Mouse (Mus musculus): ENCODE measurements at regions not wholly inside any gene's neighbourhood (a gene's known extent, or its start where the extent isn't known, plus 50 kb on each side); places are given as distances from the start of the nearest gene placed in this dataset.
A peak's percentile ranks its signal among the peaks of the same experiment; 100 is the strongest.

DNA sequence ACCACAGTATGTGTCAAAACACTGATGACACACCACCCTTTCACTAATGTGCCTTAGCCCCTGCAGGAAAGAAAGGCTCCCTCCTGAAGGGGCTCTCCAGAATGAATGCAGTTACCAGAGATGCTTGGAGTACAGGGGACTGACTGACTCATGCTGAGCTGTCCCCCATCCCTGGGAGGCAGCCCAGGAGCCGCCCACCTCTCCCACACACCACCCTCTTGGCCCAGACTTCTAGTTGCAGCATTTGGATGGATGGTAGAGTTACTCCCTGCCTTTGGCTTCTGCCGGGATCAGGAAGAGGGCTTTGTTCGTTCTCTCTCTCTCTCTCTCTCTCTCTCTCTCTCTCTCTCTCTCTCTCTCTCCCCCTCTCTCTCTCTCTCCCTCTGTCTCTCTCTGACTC, 53.4 kb upstream of the Jun start:
- no peak for DNase-seq

DNA sequence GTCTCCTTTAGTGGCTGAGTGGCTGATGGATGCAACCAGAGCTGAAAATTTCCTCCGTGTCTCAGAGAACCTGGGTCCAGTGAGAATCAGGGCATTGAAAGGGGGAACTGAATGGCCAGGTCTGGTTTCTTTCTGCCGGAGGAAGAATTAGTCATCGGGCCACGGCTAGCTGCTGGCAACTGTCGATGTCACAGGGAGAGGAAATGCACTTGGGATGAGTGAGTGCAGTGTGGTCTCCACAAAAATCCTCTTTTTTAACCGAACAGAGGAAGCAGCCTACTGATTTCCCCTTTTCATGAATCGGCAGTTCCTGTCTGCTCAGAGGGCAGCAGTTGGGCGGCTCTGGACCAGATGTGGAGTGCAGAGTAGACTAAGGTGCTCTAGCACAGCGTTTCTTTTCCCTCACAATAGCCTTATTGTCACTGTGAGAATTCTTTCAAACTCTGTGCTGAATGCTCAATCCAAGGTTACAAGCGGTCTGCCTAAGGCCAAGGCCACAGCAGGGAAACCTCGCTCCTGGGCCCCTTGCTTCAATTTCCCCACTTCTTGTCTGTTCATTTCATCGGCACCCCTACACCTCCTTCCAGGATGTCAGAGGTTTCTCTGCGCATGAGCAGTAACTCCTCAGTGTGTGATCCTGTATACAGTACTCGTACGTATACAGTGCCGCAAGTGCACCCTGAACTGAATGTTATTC, 54.1 kb upstream of the Jun start:
- DNase-seq = peak; percentile 42

DNA sequence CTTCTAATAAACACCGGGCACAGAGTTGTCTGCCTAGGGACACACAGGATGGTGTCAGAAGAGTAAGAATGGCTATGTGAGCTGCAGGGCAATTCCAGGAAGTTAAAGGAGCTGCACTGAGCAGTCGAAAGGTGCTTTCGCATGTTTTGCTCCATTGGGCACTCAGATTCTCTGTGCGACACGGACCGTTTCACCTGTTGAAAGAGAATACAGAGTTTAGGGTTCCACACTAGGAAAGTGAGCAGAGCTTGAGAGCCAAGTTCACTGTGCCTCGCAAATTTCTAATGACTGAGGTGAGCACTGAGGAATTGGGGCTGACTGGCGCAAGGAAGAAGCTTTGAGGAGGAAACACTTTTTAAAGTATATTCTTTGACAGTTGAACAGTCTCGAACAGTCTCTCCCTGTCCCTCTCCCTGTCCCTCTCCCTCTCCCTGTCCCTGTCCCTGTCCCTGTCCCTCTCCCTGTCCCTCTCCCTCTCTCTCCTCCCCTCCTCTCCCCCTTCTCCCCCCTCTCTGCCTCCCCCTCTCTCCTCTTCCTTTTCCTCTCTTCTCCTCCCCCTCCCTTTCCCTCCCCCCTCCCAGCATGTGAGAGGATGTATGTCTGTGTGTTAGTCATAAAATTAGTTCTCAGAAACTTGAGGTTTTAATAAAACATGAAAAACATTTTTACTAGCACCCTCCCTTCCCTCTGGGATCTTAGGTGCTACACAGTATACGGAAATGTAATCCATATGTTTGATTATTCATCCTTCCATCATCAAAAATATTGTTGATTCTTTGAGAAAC, 55.1 kb upstream of the Jun start:
- DNase-seq = no peak

DNA sequence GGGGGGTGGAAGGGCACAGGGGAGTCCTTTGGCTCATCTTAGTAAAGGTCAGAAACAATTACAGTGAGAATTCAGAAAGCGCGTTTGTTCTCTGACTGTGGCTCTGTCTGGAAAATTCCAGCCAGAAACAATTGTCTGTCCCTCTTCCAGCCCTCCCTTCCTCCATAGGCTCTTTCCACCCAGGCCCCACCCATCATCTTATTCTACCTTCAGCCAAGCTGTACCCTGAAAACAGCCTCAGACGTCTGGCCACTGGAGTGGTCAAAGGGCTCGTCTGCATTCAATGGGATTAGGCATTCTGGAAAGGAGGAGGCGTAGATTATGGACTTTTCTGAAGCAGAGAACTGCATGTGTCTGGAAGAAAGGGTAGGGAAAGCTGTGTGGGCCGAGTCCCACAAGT, 56.8 kb upstream of the Jun start:
- no peak for DNase-seq

DNA sequence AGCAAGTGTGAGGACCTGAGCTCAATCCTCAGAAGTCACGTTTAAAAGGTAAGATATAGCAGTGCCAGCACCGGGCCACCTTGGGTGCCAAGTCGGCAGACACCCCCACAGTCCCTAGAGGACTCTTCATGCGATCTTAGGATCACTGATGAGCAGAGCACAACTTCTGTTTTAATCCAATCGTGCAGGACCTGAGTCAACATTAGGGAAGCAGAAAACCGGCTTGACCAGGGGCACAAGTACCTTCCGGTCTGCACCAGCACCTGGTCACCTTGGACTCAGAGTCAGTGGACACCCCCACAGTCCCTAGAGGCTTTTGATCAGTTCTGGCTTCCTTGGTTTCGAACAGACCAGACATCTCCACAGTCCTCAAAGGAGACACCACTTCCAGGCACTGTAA, 58.8 kb upstream of the Jun start:
- DNase-seq = no peak

DNA sequence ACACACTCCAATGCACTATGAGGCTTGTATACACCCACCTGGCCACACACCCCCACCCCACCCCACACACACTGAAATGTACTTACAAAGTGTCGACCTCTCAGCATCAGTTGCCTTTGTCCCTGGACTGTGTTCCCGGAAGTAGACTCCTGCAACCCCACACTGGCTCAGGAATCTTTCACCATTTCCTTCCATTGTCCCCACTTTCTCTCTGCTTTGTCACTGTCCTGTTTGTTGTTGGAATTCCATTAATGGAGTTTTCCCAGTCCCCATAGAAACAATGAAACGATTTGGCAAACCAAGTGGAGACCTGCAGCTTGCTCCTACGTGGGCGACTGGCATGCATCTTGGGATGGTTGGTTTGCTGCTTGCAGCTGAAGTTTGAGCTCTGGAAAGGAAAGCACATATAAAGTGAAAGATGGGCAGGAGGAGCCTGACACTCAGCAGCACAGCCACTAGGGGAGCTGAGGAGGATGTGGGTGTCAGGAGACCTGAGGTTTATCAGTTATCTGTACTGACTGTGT, 65.2 kb upstream of the Jun start:
- peak; percentile 31 for DNase-seq

DNA sequence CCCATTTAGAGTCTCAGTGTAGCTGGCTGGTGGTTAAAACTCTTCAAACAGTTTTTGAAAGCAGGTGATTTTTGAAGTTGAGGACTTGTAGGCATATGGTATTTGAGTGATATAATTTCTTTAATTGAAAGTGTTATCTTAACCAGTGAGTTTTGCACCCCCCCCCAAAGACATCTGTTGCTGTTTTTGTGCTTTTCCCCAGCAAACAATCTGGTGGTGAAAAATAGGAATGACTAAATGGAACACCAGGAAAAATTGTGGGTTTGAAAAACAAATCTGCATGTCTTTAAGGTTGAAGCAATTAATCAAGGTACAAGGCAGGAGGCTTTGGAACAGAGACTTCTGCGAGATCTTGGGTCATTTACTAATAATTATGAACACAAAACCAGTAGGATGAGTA, 68.9 kb upstream of the Jun start:
- DNase-seq = no peak

DNA sequence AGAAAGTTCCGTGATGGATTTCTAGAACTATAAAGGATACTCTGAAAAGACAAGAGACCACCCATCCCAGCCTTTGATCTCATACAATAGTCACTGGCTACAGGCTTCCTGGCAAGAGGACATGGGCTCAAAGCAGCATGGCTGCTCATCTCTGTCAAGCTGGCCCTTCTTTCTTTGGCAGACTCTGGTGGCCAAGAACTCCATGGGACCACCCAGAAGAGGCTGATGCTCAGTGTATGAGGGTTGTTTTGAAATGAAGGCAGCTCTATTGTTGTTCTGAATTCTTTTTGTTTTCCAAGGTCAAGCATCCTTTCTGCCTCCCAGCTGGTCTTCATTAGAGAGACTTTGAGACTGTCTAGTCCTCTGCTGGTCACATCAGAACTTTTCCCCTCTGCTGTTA, 73.3 kb upstream of the Jun start:
- no peak for DNase-seq

DNA sequence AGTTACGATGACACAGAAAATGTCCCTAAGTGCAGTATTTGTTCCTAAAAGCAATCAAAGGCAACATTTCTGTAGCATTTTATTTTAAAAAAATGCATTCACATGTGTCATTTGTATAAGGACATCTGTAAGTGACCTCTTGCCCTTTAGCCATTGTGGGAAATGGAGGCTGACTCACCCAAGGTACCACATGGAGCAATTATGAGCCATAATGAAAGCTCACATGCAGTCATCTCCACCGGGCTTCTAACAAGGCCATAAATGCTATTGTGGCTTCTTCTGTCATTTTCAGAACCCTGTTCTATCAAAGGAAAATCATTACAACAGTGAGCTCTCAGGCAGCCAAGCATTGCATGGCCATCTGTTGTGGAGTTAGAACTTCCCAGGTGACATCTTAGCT, 75.9 kb upstream of the Jun start:
- no peak for DNase-seq

DNA sequence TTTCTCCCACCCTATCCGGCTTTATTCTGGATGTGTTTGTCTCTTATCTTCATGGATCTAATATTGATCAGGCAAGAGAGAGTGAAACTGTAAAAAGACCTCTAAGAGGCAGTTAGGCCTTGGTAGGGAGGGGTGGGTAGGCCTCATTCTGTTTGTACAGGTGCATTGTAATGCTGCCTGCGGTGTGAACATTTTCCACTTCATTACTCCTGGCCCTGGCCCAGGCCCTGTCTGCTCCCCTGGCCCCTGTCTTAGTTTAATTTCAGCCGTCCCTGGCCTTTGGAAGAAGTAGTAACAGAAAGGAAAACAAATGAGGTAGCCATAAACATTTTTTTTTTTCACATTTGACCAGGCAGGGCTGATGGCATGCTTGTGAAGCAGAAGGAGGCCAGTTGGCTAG, 81.8 kb upstream of the Jun start:
- DNase-seq = no peak

DNA sequence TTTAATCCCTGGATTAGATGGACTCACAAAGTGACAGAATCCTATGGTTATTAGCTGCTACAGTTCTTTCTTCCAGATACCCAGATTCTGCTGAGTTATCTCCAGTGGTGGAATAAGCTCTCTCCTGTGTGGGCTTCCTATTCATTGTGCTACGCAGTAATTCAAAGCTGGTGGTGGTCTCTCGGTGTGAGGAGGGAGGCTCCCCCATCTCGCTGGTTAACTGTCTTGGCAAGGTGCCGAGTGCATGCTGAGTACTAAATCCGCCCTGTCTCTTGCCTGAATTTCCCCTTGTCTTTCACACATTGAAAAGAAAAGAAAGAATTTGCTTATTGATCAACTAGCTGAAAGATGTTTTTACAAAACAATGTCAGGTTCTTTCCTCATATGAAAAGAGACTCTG, 82.6 kb upstream of the Jun start:
- DNase-seq = no peak

DNA sequence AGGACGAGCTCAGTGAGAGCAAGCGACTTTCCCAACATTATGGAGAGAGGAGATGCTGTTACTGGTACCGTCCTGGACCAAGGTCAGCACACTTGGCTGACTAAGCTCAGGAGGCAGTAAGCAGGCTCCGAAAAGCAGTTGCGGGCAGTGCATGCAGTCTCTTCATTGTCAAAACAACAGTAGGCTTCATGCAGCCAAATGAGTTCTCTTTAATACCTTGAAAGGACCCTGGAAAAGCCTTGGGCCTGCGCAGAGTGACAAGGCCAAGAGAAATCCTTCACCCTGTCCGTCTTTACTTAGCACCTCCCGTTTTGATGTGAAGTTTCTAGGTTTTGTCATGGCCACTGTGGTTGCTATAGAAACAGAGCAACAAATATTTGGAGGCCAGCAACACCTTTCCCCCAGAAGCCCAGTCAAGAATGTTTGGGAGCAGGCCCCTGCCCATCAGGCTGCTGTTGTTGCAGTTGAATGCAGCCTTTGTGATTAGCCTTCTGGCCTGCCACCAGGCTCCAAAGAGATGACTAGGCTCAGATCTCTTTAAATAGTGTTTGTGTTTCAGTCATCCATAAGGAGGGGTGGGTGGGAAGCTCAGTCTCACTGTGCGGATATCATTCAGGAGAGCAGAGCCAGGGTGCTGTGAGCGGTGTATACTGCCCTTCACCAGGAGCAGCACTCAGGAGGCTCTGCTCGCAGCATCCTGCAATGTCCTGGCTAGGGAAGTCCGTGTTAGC, 85.6 kb upstream of the Jun start:
- DNase-seq = no peak

DNA sequence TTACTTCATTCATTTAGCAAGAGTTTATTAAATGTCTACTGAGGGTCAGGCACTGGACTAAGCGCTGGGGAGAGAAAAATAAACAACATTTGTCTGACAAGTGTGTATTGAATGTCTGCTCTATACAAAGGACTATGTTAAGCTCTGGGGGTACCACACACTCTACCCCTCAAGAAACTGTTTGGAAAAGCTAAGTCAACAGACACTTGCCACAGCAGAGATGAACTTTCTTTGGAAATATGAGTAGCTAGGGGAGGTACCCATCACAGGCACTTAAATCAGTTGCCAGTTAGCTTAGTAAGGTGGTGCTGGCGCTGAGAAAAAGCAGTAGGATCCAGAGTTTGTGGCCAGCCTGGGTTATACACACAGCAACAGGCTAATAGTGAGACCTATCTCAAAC, 86.7 kb upstream of the Jun start:
- no peak for DNase-seq

DNA sequence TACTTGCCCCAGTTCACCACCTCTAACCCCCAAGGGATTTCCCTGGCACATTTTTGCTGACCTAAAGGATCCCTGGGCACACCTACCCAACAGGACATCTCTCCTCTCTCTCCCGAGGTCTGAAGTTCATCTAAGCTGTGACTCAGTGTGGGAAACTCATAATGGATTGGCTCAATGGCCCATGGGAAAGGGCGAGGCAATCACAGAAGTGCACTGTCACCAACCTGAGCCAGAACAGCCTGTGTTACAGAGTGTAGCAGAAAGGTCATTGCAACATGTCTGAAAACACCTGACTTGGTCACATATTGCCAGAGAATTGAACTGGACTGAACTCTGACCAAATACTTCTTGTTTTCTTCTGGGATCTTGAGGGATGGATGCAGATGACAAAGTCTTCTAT, 89.2 kb upstream of the Jun start:
- no peak for DNase-seq

DNA sequence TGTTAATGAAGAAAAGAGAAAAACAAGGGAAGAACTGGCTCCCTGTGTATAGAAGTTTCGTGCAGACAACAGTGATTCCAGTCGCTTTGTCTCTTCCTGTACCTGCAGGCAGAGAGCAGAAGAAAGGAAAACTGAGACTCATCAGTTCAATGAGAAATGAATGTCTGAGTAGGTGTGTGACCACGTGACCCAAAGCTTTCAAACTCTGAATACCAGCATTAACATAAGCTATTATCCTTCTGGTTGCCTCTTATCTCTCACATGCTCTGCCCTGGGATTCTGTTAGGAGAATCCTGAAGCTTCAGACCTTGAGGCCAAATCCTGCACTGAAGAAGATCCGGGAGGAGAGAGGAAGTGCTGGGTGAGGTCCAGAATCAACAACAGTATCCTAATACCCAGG, 91.1 kb upstream of the Jun start:
- DNase-seq = no peak

DNA sequence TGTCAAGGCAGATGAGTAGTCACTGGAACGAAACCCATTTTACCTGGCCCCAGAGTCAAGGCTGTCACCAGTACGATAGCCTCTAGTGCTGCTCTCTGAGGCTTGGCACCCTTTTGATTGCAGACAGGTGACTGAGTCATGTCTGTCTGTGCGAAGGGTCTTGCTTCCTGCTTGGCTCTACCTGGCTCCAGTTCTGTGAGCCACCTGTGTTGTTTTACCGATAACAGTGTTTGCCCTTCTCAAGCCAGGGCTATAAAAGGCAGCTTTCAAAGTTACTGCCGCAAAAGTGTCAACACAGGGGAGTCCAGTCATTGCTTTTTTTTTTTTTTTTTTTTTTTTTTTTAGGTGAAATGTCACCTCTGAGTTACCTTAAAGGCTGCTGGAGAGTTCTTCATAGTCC, 91.6 kb upstream of the Jun start:
- DNase-seq = no peak

DNA sequence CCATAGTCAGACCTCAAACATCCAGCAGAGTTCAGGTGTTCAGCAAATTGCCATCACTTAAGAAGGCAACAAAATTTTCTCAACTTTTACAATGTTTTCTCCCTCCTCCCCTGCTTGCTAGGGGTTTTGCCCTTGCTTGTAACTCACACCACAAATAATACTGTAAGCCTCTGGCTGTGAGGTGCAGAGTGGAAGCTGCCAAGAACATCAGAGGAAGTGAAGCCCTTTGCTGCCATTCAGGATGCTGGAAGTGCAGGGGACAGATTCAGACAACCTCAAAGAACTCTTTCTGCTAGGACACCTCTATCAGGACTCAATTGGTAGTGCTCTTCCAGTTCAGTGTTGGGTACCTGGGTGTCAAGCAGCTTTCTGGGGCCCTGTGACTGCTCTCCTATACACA, 92.4 kb upstream of the Jun start:
- DNase-seq = no peak

DNA sequence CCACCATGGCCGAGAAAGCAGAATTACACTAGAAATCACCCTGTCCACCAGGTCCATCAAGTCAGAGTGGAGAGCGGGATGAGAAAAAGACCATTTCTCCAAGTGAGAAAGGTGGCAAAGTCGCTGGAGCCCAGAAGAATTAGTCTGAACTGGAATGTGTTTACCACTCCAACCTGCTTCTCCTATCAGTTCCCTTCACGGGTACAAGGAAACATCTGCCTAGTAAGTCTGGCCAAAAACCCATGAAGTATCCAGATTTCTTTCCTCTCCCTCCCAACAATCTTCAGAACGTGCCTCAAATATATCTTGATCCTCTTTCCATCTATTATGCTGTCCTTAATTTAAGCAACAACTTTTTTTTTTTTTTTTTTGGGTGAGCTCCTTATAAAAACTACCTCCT, 94.2 kb upstream of the Jun start:
- no peak for DNase-seq

DNA sequence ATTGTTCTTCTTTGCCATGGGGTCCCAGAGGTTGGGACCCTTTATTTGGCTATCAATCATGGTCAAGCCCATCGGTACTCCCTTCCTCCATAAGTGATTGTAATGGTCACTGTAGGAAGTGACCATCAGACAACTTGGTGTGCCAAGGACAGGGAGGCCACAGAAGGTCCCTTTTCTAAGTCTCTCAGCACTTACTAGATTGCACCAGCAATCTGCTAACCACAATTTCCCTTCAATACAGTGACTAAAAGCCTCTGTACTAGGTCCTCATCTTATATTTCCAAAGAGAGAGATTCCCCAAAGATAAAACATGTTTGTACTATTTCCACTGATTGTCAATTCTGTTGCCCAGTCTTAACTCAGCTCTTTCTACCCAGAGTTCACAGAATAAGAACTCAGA, 96.6 kb upstream of the Jun start:
- no peak for DNase-seq

DNA sequence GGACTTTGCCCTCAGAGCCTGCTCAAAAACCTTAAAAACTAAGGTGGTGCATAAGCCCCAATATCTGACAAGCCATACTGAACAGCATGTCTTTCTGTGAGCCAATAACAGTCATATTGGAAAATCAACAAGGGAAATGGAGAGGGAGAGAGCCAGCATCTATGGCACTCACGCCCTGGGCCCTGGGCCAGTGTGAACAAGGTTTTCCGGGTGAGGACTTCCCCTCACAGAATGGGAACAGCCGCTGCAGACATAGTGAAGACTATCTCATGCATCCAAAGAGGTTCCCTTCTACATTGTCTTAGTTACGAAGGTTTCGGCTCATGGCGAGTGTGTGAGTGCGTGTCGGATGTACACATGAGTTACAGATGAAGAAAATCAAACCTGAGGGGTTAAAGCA, 99.7 kb upstream of the Jun start:
- DNase-seq = peak; percentile 40

DNA sequence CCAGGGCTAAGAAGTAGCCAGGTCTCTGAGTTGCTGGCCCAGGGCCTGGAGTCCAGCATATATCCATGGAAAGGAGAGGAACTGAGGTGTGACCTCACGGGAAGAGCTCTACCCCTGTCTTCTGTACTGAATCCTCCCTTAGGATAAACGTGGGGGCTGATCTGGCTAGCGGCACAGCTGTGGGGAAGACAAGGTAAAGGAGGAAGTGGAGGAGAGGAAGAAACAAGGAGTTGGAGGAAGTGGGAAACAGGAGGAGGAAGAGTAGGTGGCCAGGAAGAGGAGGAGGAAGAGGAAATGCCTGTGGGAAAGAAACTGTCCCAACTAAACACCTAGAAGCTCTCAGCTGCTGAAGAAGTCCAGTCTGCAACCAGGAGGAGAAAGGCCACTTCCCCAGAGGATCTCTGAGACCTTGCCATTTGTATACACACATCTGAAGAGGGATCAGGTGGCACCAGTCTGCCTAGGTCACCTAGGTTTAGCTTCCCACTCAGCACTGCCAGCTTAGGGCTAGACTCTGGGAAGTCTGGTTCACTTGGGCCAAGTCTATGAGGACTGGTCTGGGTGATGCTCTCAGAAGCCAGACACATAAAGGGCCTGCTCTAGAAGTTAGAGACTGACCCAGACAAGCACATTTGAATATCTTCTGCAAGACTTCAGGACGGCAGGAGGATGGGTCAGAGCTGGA, 100.6 kb upstream of the Jun start:
- no peak for DNase-seq

DNA sequence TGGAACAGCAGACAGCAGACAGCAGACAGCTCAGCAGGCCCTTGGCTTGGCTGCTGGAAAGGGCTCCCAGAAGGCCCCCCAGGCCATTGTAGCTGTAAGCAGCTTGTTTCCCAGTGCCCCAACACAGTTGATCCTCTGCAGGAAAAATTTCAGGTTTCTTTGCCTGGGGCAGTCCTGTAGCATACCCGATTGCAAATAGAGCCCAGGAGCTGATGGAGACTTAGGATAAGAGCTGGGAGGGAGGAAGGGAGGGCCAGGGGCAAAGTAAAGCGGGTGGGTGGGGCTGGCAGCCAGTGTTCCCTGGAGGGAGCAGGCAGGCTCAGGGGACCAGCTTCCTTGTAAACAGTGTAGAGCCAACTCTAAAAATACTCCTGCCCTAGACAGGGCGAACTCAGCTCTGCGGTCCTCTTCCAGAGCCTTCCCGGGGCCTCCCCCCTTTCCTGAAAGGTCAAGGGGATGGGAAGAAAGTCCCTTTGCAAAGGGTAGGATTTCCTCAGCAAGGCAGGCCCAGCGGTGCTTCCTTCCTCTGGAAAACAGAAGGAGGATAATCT, 101.8 kb upstream of the Jun start:
- DNase-seq = peak; percentile 66

DNA sequence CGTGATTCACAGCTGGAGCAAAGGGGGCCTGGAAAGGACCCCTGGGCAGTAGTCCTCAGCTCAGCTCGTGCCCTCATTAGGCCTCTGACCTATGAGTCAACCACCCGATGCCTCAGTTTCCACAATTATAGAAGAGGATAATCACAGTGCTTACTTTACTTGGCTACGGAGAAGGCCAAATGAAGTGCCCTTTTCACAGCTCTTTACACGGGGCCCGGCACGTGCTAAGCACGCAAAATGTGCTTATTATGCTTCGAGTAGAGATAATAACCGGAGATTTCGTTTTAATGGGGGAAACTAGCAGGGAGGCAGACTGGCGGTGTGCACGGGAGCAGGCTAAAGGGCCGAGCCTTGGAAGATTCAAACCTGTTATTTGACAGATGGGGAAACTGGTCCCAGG, 102.4 kb upstream of the Jun start:
- no peak for DNase-seq

All from heart, postnatal 4 days (tissue).